Mouse (Mus musculus) CH12F3 (cell line): Measurements from ENCODE around the gene Cbfa2t2.
"Not testable (repeated sequence)": the region's sequence is repeated elsewhere in the genome, so short reads cannot be mapped to it uniquely, and the experiment has no call there.

Source experiments
- in situ Hi-C: fragments of 300-500 bp; cut with MboI; formaldehyde crosslinking; loops from 2 replicates; pipeline ENCODE4 v1.14.3; 2020; ENCODE audit warnings: low sequenced_read_pairs

Gene Cbfa2t2

GRCm38 (mm10) chr2:154465914-154466335 is 29.6 kb downstream of the Cbfa2t2 start:
- in situ Hi-C loops, result no loop called here

GRCm38 (mm10) chr2:154467139-154467538 is 30.9 kb downstream of the Cbfa2t2 start:
- in situ Hi-C loops, result no loop called here

GRCm38 (mm10) chr2:154474251-154475061 is 38.2 kb downstream of the Cbfa2t2 start:
- in situ Hi-C loops, result no loop called here

GRCm38 (mm10) chr2:154475062-154475349 is 38.7 kb downstream of the Cbfa2t2 start:
- in situ Hi-C loops, result no loop called here

- in situ Hi-C loops, result no loop called here
Observed at GRCm38 (mm10) chr2:154475861-154476260, 39.6 kb downstream of the Cbfa2t2 start.

GRCm38 (mm10) chr2:154477028-154477427 is 40.7 kb downstream of the Cbfa2t2 start:
- in situ Hi-C loops, result no loop called here

GRCm38 (mm10) chr2:154491788-154492187 is 55.5 kb downstream of the Cbfa2t2 start:
- in situ Hi-C loops, result no loop called here

GRCm38 (mm10) chr2:154493559-154493958 is 57.3 kb downstream of the Cbfa2t2 start:
- in situ Hi-C loops, result not testable (repeated sequence)

- in situ Hi-C loops, result no loop called here
Observed at GRCm38 (mm10) chr2:154495021-154495420, 58.7 kb downstream of the Cbfa2t2 start.

GRCm38 (mm10) chr2:154498571-154498970 is 62.3 kb downstream of the Cbfa2t2 start:
- in situ Hi-C loops, result no loop called here

- in situ Hi-C loops, result no loop called here
Observed at GRCm38 (mm10) chr2:154499717-154500247, 63.5 kb downstream of the Cbfa2t2 start.

- in situ Hi-C loops, result no loop called here
Observed at GRCm38 (mm10) chr2:154500758-154501157, 64.5 kb downstream of the Cbfa2t2 start.

GRCm38 (mm10) chr2:154507076-154507475 is 70.8 kb downstream of the Cbfa2t2 start:
- in situ Hi-C loops, result no loop called here

GRCm38 (mm10) chr2:154507566-154508283 is 71.4 kb downstream of the Cbfa2t2 start:
- in situ Hi-C loops, result no loop called here

- in situ Hi-C loops, result no loop called here
Observed at GRCm38 (mm10) chr2:154508450-154508849, 72.2 kb downstream of the Cbfa2t2 start.

GRCm38 (mm10) chr2:154510141-154510540 is 73.9 kb downstream of the Cbfa2t2 start:
- in situ Hi-C loops, result no loop called here

- in situ Hi-C loops, result no loop called here
Observed at GRCm38 (mm10) chr2:154516944-154517343, 80.7 kb downstream of the Cbfa2t2 start.

GRCm38 (mm10) chr2:154517424-154517823 is 81.1 kb downstream of the Cbfa2t2 start:
- in situ Hi-C loops, result no loop called here

- in situ Hi-C loops, result no loop called here
Observed at GRCm38 (mm10) chr2:154521449-154521848, 85.2 kb downstream of the Cbfa2t2 start.

- in situ Hi-C loops, result no loop called here
Observed at GRCm38 (mm10) chr2:154522334-154522733, 86.1 kb downstream of the Cbfa2t2 start.

- in situ Hi-C loops, result no loop called here
Observed at GRCm38 (mm10) chr2:154525285-154525684, 89.0 kb downstream of the Cbfa2t2 start.

GRCm38 (mm10) chr2:154526531-154526930 is 90.2 kb downstream of the Cbfa2t2 start:
- in situ Hi-C loops, result no loop called here
